Mouse (Mus musculus): ENCODE measurements around the gene Ap2a2. TPM values are rescaled to one million over a fixed set of nuclear protein-coding genes. Genes with fewer than 3 reads are reported as not detected.

Gene Ap2a2
- total RNA-seq, 1 experiment = 103 TPM

GRCm38 (mm10) chr7:141559726-141560325, 2.1 kb upstream of the Ap2a2 start:
- Histone ChIP-seq H3K4me1 (ENCODE audit: control insufficient read depth in 2 of 2, insufficient read depth in 2 of 2, low read length in 2 of 2, poor library complexity in 1 of 2) (peaks cover 0 to 2% of the 10 kb centered on the region in 2 experiments; a peak in 1 of 4 replicates), H3K9me3 (ENCODE audit: control insufficient read depth, insufficient read depth, low read depth, low read length) (no peaks in the 10 kb centered on the region), H3K9ac (ENCODE audit: insufficient read depth, low read depth, low read length, poor library complexity, severe bottlenecking) (no peak overlapping the region), H3K27ac (ENCODE audit: insufficient read depth, low read depth, low read length, poor library complexity, severe bottlenecking) (no peak overlapping the region), H3K36me3 (ENCODE audit: control insufficient read depth, insufficient read depth, low read length, poor library complexity, severe bottlenecking) (no peaks in the 10 kb centered on the region), H3K4me3 (ENCODE audit: insufficient read depth in 1 of 2, low read depth in 1 of 2, low read length in 2 of 2, poor library complexity in 1 of 2, severe bottlenecking in 1 of 2) (no peak overlapping the region)
- DNase-seq (ENCODE audit: low read depth, low spot score) = no peak
- no peak for TF ChIP-seq MAFK (IDR thresholded peaks at IDR 0.05; ENCODE audit: insufficient read depth, low read depth, low read length)
- TF ChIP-seq ZNF384 (IDR thresholded peaks at IDR 0.05; ENCODE audit: low read depth, low read length) = no peak
- TF ChIP-seq ZC3H11A (IDR thresholded peaks at IDR 0.05; ENCODE audit: borderline replicate concordance, low read depth, low read length) = no peak
- no peak for TF ChIP-seq CHD2 (IDR thresholded peaks at IDR 0.05; ENCODE audit: low read depth, low read length)
- no peak for TF ChIP-seq HCFC1 (IDR thresholded peaks at IDR 0.05; ENCODE audit: borderline replicate concordance, insufficient read depth, low read length)
- in situ Hi-C loops (cut with MboI; ENCODE audit: low sequenced_read_pairs in 2 of 2, unreplicated experiment in 2 of 2) = no loop called here

- H3K9ac ChIP-seq (ENCODE audit: insufficient read depth, low read depth, low read length, poor library complexity, severe bottlenecking) = no peak overlapping the region
- no peak overlapping the region for H3K4me3 ChIP-seq (ENCODE audit: insufficient read depth in 1 of 2, low read depth in 1 of 2, low read length in 2 of 2, poor library complexity in 1 of 2, severe bottlenecking in 1 of 2)
- no peak overlapping the region for H3K27ac ChIP-seq (ENCODE audit: insufficient read depth, low read depth, low read length, poor library complexity, severe bottlenecking)
- peaks cover 0 to 2% of the 10 kb centered on the region in 2 experiments; a peak in 1 of 4 replicates for H3K4me1 ChIP-seq (ENCODE audit: control insufficient read depth in 2 of 2, insufficient read depth in 2 of 2, low read length in 2 of 2, poor library complexity in 1 of 2)
- H3K9me3 ChIP-seq (ENCODE audit: control insufficient read depth, insufficient read depth, low read depth, low read length) = no peaks in the 10 kb centered on the region
- DNase-seq (ENCODE audit: low read depth, low spot score) = no peak
- in situ Hi-C loops (cut with MboI; ENCODE audit: low sequenced_read_pairs in 2 of 2, unreplicated experiment in 2 of 2) = no loop called here
- TF ChIP-seq CHD2 (IDR thresholded peaks at IDR 0.05; ENCODE audit: low read depth, low read length) = no peak
- no peak for TF ChIP-seq MAFK (IDR thresholded peaks at IDR 0.05; ENCODE audit: insufficient read depth, low read depth, low read length)
- TF ChIP-seq HCFC1 (IDR thresholded peaks at IDR 0.05; ENCODE audit: borderline replicate concordance, insufficient read depth, low read length) = no peak
- no peak for TF ChIP-seq ZC3H11A (IDR thresholded peaks at IDR 0.05; ENCODE audit: borderline replicate concordance, low read depth, low read length)
- no peak for TF ChIP-seq ZNF384 (IDR thresholded peaks at IDR 0.05; ENCODE audit: low read depth, low read length)
- peaks cover under 1% of the 10 kb centered on the region; the same call in 1 of the 2 replicates for H3K36me3 ChIP-seq (ENCODE audit: control insufficient read depth, insufficient read depth, low read length, poor library complexity, severe bottlenecking)
Observed at GRCm38 (mm10) chr7:141560471-141560870, 1.5 kb upstream of the Ap2a2 start.

- DNase-seq (ENCODE audit: low read depth, low spot score) = no peak
- peak overlapping the region; percentile 63; the same call in 1 of the 2 replicates for H3K27ac ChIP-seq (ENCODE audit: insufficient read depth, low read depth, low read length, poor library complexity, severe bottlenecking)
- H3K9ac ChIP-seq (ENCODE audit: insufficient read depth, low read depth, low read length, poor library complexity, severe bottlenecking) = peak overlapping the region; percentile 99
- in situ Hi-C loops (cut with MboI; ENCODE audit: low sequenced_read_pairs in 2 of 2, unreplicated experiment in 2 of 2) = no loop called here
- no peaks in the 10 kb centered on the region for H3K9me3 ChIP-seq (ENCODE audit: control insufficient read depth, insufficient read depth, low read depth, low read length)
- H3K36me3 ChIP-seq (ENCODE audit: control insufficient read depth, insufficient read depth, low read length, poor library complexity, severe bottlenecking) = peaks cover 3% of the 10 kb centered on the region; the same call in 1 of the 2 replicates
- TF ChIP-seq HCFC1 (IDR thresholded peaks at IDR 0.05; ENCODE audit: borderline replicate concordance, insufficient read depth, low read length) (no peak), ZC3H11A (IDR thresholded peaks at IDR 0.05; ENCODE audit: borderline replicate concordance, low read depth, low read length) (no peak), CHD2 (IDR thresholded peaks at IDR 0.05; ENCODE audit: low read depth, low read length) (no peak), MAFK (IDR thresholded peaks at IDR 0.05; ENCODE audit: insufficient read depth, low read depth, low read length) (no peak)
- H3K4me1 ChIP-seq (ENCODE audit: control insufficient read depth in 2 of 2, insufficient read depth in 2 of 2, low read length in 2 of 2, poor library complexity in 1 of 2) = peaks cover 0 to 6% of the 10 kb centered on the region in 2 experiments; a peak in 1 of 4 replicates
- peak overlapping the region; percentile 87 to 99 for H3K4me3 ChIP-seq (ENCODE audit: insufficient read depth in 1 of 2, low read depth in 1 of 2, low read length in 2 of 2, poor library complexity in 1 of 2, severe bottlenecking in 1 of 2)
Observed at GRCm38 (mm10) chr7:141562421-141562851, 463 bp downstream of the Ap2a2 start.

GRCm38 (mm10) chr7:141562852-141563427, 967 bp downstream of the Ap2a2 start:
- in situ Hi-C loops (cut with MboI; ENCODE audit: low sequenced_read_pairs in 2 of 2, unreplicated experiment in 2 of 2) = no loop called here
- Histone ChIP-seq H3K9me3 (ENCODE audit: control insufficient read depth, insufficient read depth, low read depth, low read length) (no peaks in the 10 kb centered on the region), H3K4me1 (ENCODE audit: control insufficient read depth in 2 of 2, insufficient read depth in 2 of 2, low read length in 2 of 2, poor library complexity in 1 of 2) (peaks cover 0 to 6% of the 10 kb centered on the region in 2 experiments; a peak in 1 of 4 replicates), H3K27ac (ENCODE audit: insufficient read depth, low read depth, low read length, poor library complexity, severe bottlenecking) (peak overlapping the region; percentile 63; the same call in 1 of the 2 replicates), H3K9ac (ENCODE audit: insufficient read depth, low read depth, low read length, poor library complexity, severe bottlenecking) (peak overlapping the region; percentile 99), H3K4me3 (ENCODE audit: insufficient read depth in 1 of 2, low read depth in 1 of 2, low read length in 2 of 2, poor library complexity in 1 of 2, severe bottlenecking in 1 of 2) (peak overlapping the region; percentile 87 to 99), H3K36me3 (ENCODE audit: control insufficient read depth, insufficient read depth, low read length, poor library complexity, severe bottlenecking) (peaks cover 3% of the 10 kb centered on the region; the same call in 1 of the 2 replicates)
- no peak for TF ChIP-seq HCFC1 (IDR thresholded peaks at IDR 0.05; ENCODE audit: borderline replicate concordance, insufficient read depth, low read length)
- no peak for TF ChIP-seq ZC3H11A (IDR thresholded peaks at IDR 0.05; ENCODE audit: borderline replicate concordance, low read depth, low read length)
- no peak for TF ChIP-seq ZNF384 (IDR thresholded peaks at IDR 0.05; ENCODE audit: low read depth, low read length)
- no peak for TF ChIP-seq CHD2 (IDR thresholded peaks at IDR 0.05; ENCODE audit: low read depth, low read length)
- TF ChIP-seq MAFK (IDR thresholded peaks at IDR 0.05; ENCODE audit: insufficient read depth, low read depth, low read length) = no peak
- no peak for DNase-seq (ENCODE audit: low read depth, low spot score)

Data from ES-E14 (cell line).